Mouse (Mus musculus): ENCODE results near the gene Cdkal1. TPM values are rescaled to one million over a fixed set of nuclear protein-coding genes. Genes with fewer than 3 reads are reported as not detected.

Gene Cdkal1
- polyA plus RNA-seq, 1 experiment: 5.6 TPM

- Histone ChIP-seq H3ac (ENCODE audit: control insufficient read depth, insufficient read length) (no peak overlapping the region), H3K27me3 (ENCODE audit: control insufficient read depth, insufficient read depth, insufficient read length) (no peaks in the 10 kb centered on the region)
- TF ChIP-seq MYOD1 (IDR thresholded peaks at IDR 0.05; ENCODE audit: control insufficient read depth in 1 of 3, insufficient read length in 2 of 3, low read depth in 2 of 3): no peak
- no peak for TF ChIP-seq REST (IDR thresholded peaks at IDR 0.05; ENCODE audit: insufficient read depth, insufficient read length)
- TF ChIP-seq CEBPB (IDR thresholded peaks at IDR 0.05; ENCODE audit: insufficient read depth, poor library complexity, severe bottlenecking): no peak
- TF ChIP-seq TCF12 (IDR thresholded peaks at IDR 0.05; ENCODE audit: insufficient read depth, poor library complexity, severe bottlenecking): no peak
- TF ChIP-seq POLR2A (IDR thresholded peaks at IDR 0.05; ENCODE audit: insufficient read length, low read depth): no peak
- no peak for TF ChIP-seq TCF3 (IDR thresholded peaks at IDR 0.05; ENCODE audit: insufficient read length, low read depth)
- no peak for TF ChIP-seq POLR2AphosphoS2 (IDR thresholded peaks at IDR 0.05; ENCODE audit: insufficient read length, low read depth)
- TF ChIP-seq MAX (IDR thresholded peaks at IDR 0.05; ENCODE audit: low read depth): no peak
- TF ChIP-seq USF1 (IDR thresholded peaks at IDR 0.05; ENCODE audit: low read depth): no peak
- TF ChIP-seq SRF (IDR thresholded peaks at IDR 0.05; ENCODE audit: control insufficient read depth, insufficient read length, low read depth): no peak
- TF ChIP-seq MYOG (IDR thresholded peaks at IDR 0.05; ENCODE audit: control insufficient read depth in 1 of 3, insufficient read depth in 1 of 3, insufficient read length in 2 of 3, low read depth in 2 of 3): no peak
- no peak for TF ChIP-seq E2F4 (IDR thresholded peaks at IDR 0.05; ENCODE audit: insufficient read depth)
These were observed 164.7 kb downstream of the Cdkal1 start for GRCm38 (mm10) chr13:29690734-29691133.

GRCm38 (mm10) chr13:29688851-29689250 lies 166.6 kb downstream of the Cdkal1 start:
- no peak overlapping the region for H3ac ChIP-seq (ENCODE audit: control insufficient read depth, insufficient read length)
- H3K27me3 ChIP-seq (ENCODE audit: control insufficient read depth, insufficient read depth, insufficient read length): no peaks in the 10 kb centered on the region
- H3K79me2 ChIP-seq (ENCODE audit: control insufficient read depth, insufficient read depth): no peaks in the 10 kb centered on the region
- no peaks in the 10 kb centered on the region for H3K36me3 ChIP-seq (ENCODE audit: control insufficient read depth, insufficient read depth)
- TF ChIP-seq CEBPB (IDR thresholded peaks at IDR 0.05; ENCODE audit: insufficient read depth, poor library complexity, severe bottlenecking) (no peak), TCF12 (IDR thresholded peaks at IDR 0.05; ENCODE audit: insufficient read depth, poor library complexity, severe bottlenecking) (no peak), SRF (IDR thresholded peaks at IDR 0.05; ENCODE audit: control insufficient read depth, insufficient read length, low read depth) (no peak), MAX (IDR thresholded peaks at IDR 0.05; ENCODE audit: low read depth) (no peak), MYOD1 (IDR thresholded peaks at IDR 0.05; ENCODE audit: control insufficient read depth in 1 of 3, insufficient read length in 2 of 3, low read depth in 2 of 3) (no peak)
- H3K4me3 ChIP-seq: no peak overlapping the region
- no peak overlapping the region for H3K4me2 ChIP-seq (ENCODE audit: low read depth)

More at GRCm38 (mm10) chr13:29690734-29691133, 164.7 kb downstream of the Cdkal1 start:
- Histone ChIP-seq H3K79me2 (ENCODE audit: control insufficient read depth, insufficient read depth) (no peaks in the 10 kb centered on the region), H3K36me3 (ENCODE audit: control insufficient read depth, insufficient read depth) (no peaks in the 10 kb centered on the region), H3K4me3 (no peak overlapping the region), H3K4me2 (ENCODE audit: low read depth) (no peak overlapping the region)

- Histone ChIP-seq H3K4me2 (ENCODE audit: low read depth) (no peak overlapping the region), H3K79me2 (ENCODE audit: control insufficient read depth, insufficient read depth) (no peaks in the 10 kb centered on the region), H3K36me3 (ENCODE audit: control insufficient read depth, insufficient read depth) (no peaks in the 10 kb centered on the region), H3K4me3 (no peak overlapping the region), H3ac (ENCODE audit: control insufficient read depth, insufficient read length) (no peak overlapping the region), H3K27me3 (ENCODE audit: control insufficient read depth, insufficient read depth, insufficient read length) (no peaks in the 10 kb centered on the region)
- TF ChIP-seq TCF3 (IDR thresholded peaks at IDR 0.05; ENCODE audit: insufficient read length, low read depth) (no peak), CEBPB (IDR thresholded peaks at IDR 0.05; ENCODE audit: insufficient read depth, poor library complexity, severe bottlenecking) (no peak), SRF (IDR thresholded peaks at IDR 0.05; ENCODE audit: control insufficient read depth, insufficient read length, low read depth) (no peak), REST (IDR thresholded peaks at IDR 0.05; ENCODE audit: insufficient read depth, insufficient read length) (no peak), E2F4 (IDR thresholded peaks at IDR 0.05; ENCODE audit: insufficient read depth) (no peak), POLR2AphosphoS2 (IDR thresholded peaks at IDR 0.05; ENCODE audit: insufficient read length, low read depth) (no peak), MAX (IDR thresholded peaks at IDR 0.05; ENCODE audit: low read depth) (no peak), TCF12 (IDR thresholded peaks at IDR 0.05; ENCODE audit: insufficient read depth, poor library complexity, severe bottlenecking) (no peak), MYOG (IDR thresholded peaks at IDR 0.05; ENCODE audit: control insufficient read depth in 1 of 3, insufficient read depth in 1 of 3, insufficient read length in 2 of 3, low read depth in 2 of 3) (no peak), USF1 (IDR thresholded peaks at IDR 0.05; ENCODE audit: low read depth) (no peak), MYOD1 (IDR thresholded peaks at IDR 0.05; ENCODE audit: control insufficient read depth in 1 of 3, insufficient read length in 2 of 3, low read depth in 2 of 3) (no peak), POLR2A (IDR thresholded peaks at IDR 0.05; ENCODE audit: insufficient read length, low read depth) (no peak)
These were observed 167.6 kb downstream of the Cdkal1 start for GRCm38 (mm10) chr13:29687872-29688271.

GRCm38 (mm10) chr13:29679479-29680186 lies 175.8 kb downstream of the Cdkal1 start:
- TF ChIP-seq TCF12 (IDR thresholded peaks at IDR 0.05; ENCODE audit: insufficient read depth, poor library complexity, severe bottlenecking): no peak
- peak in 1 of 3 experiments; percentile 15 for TF ChIP-seq MYOG (IDR thresholded peaks at IDR 0.05; ENCODE audit: control insufficient read depth in 1 of 3, insufficient read depth in 1 of 3, insufficient read length in 2 of 3, low read depth in 2 of 3)
- TF ChIP-seq TCF3 (IDR thresholded peaks at IDR 0.05; ENCODE audit: insufficient read length, low read depth): no peak
- TF ChIP-seq CEBPB (IDR thresholded peaks at IDR 0.05; ENCODE audit: insufficient read depth, poor library complexity, severe bottlenecking): peak; percentile 31; the same call in 1 of the 2 replicates
- H3K4me2 ChIP-seq (ENCODE audit: low read depth): peak overlapping the region; percentile 21

GRCm38 (mm10) chr13:29677559-29677958 lies 177.9 kb downstream of the Cdkal1 start:
- no peaks in the 10 kb centered on the region for H3K79me2 ChIP-seq (ENCODE audit: control insufficient read depth, insufficient read depth)

More at GRCm38 (mm10) chr13:29679479-29680186, 175.8 kb downstream of the Cdkal1 start:
- no peak overlapping the region for H3K4me3 ChIP-seq
- no peaks in the 10 kb centered on the region for H3K27me3 ChIP-seq (ENCODE audit: control insufficient read depth, insufficient read depth, insufficient read length)
- H3K36me3 ChIP-seq (ENCODE audit: control insufficient read depth, insufficient read depth): no peaks in the 10 kb centered on the region
- no peak overlapping the region for H3ac ChIP-seq (ENCODE audit: control insufficient read depth, insufficient read length)
- no peaks in the 10 kb centered on the region for H3K79me2 ChIP-seq (ENCODE audit: control insufficient read depth, insufficient read depth)

More at GRCm38 (mm10) chr13:29677559-29677958, 177.9 kb downstream of the Cdkal1 start:
- Histone ChIP-seq H3K4me2 (ENCODE audit: low read depth) (no peak overlapping the region), H3ac (ENCODE audit: control insufficient read depth, insufficient read length) (no peak overlapping the region), H3K4me3 (no peak overlapping the region), H3K27me3 (ENCODE audit: control insufficient read depth, insufficient read depth, insufficient read length) (no peaks in the 10 kb centered on the region), H3K36me3 (ENCODE audit: control insufficient read depth, insufficient read depth) (no peaks in the 10 kb centered on the region)
- no peak for TF ChIP-seq USF1 (IDR thresholded peaks at IDR 0.05; ENCODE audit: low read depth)
- TF ChIP-seq MYOG (IDR thresholded peaks at IDR 0.05; ENCODE audit: control insufficient read depth in 1 of 3, insufficient read depth in 1 of 3, insufficient read length in 2 of 3, low read depth in 2 of 3): peak in 2 of 3 experiments; percentile 5 to 62
- no peak for TF ChIP-seq REST (IDR thresholded peaks at IDR 0.05; ENCODE audit: insufficient read depth, insufficient read length)
- TF ChIP-seq CEBPB (IDR thresholded peaks at IDR 0.05; ENCODE audit: insufficient read depth, poor library complexity, severe bottlenecking): peak; percentile 96
- TF ChIP-seq MYOD1 (IDR thresholded peaks at IDR 0.05; ENCODE audit: control insufficient read depth in 1 of 3, insufficient read length in 2 of 3, low read depth in 2 of 3): no peak
- TF ChIP-seq TCF12 (IDR thresholded peaks at IDR 0.05; ENCODE audit: insufficient read depth, poor library complexity, severe bottlenecking): peak; percentile 3

Data from myocyte (in vitro differentiated cells).